Mouse (Mus musculus) liver, embryonic 14.5 days (tissue): ENCODE data around the gene Anxa6. TPM values are rescaled to one million over a fixed set of nuclear protein-coding genes. Genes with fewer than 3 reads are reported as not detected.

ENCODE experiments used
- ATAC-seq: fragments of 200-750 bp; cut with Nextera tagmentation; 2 replicates; pipeline ENCODE4 v1.8.0; 2017; ENCODE audit warnings: moderate number of reproducible peaks, mild to moderate bottlenecking, moderate library complexity; ENCODE audit not compliant: insufficient read depth
- DNase-seq, 3 experiments: peaks; one replicate each; pipeline ENCODE4 v3.0.0-alpha.2; 2012 to 2013; ENCODE audit warnings: low read depth in 3 of 3, low spot score in 3 of 3
- H3K27ac ChIP-seq: fragments of 300-500 bp; sonication (generic); 2 replicates; pipeline ENCODE4 v1.5.1; 2014; ENCODE audit warnings: moderate library complexity, mild to moderate bottlenecking, control low read depth, inconsistent platforms
- H3K27me3 ChIP-seq: fragments of 300-500 bp; sonication (generic); 2 replicates; pipeline ENCODE4 v1.6.1; 2014; ENCODE audit warnings: mild to moderate bottlenecking, low read length, moderate library complexity; ENCODE audit not compliant: control insufficient read depth, insufficient read depth
- H3K36me3 ChIP-seq: fragments of 300-500 bp; sonication (generic); replicated peaks from 2 replicates; pipeline ENCODE4 v1.6.1; 2014; ENCODE audit warnings: low read depth; ENCODE audit not compliant: control insufficient read depth, insufficient read depth
- H3K4me1 ChIP-seq, 2 experiments: fragments of 200-500 bp in 1 of 2; fragments of 300-500 bp in 1 of 2; sonication (generic) in 1 of 2; replicated peaks; 2 replicates each; pipeline ENCODE4 v1.6.1; 2012 to 2014; ENCODE audit warnings: antibody characterized with exemption in 1 of 2, inconsistent platforms in 1 of 2, low read length in 1 of 2; ENCODE audit not compliant: control insufficient read depth in 2 of 2, insufficient read depth in 2 of 2
- H3K4me2 ChIP-seq: fragments of 300-500 bp; sonication (generic); 2 replicates; pipeline ENCODE4 v1.6.1; 2014; ENCODE audit warnings: low read depth, mild to moderate bottlenecking, control low read depth, moderate library complexity
- H3K4me3 ChIP-seq, 2 experiments: fragments of 200-500 bp in 1 of 2; fragments of 300-500 bp in 1 of 2; sonication (generic) in 1 of 2; 2 replicates each; pipeline ENCODE4 v1.5.1; 2012 to 2014; ENCODE audit warnings: low read depth in 2 of 2, low read length in 2 of 2, mild to moderate bottlenecking in 2 of 2, control low read depth in 1 of 2, inconsistent platforms in 1 of 2, moderate library complexity in 1 of 2; ENCODE audit not compliant: insufficient read depth in 1 of 2
- H3K9ac ChIP-seq: fragments of 300-500 bp; sonication (generic); replicated peaks from 2 replicates; pipeline ENCODE4 v1.6.1; 2014; ENCODE audit warnings: mild to moderate bottlenecking, control low read depth, moderate library complexity
- H3K9me3 ChIP-seq: fragments of 300-500 bp; sonication (generic); 2 replicates; pipeline ENCODE4 v1.6.1; 2016; ENCODE audit warnings: low read length, mixed read lengths; ENCODE audit not compliant: control insufficient read depth
- CTCF ChIP-seq: IDR thresholded peaks from 2 replicates; pipeline ENCODE4 v1.5.1; 2016; ENCODE audit warnings: antibody characterized with exemption, low read depth, control low read depth
- EP300 ChIP-seq: IDR thresholded peaks from 2 replicates; pipeline ENCODE4 v1.6.1; 2016; ENCODE audit warnings: antibody characterized with exemption, low read depth
- WGBS: fragments of 180-500 bp; shearing (Covaris S2); extraction: QIAGEN DNeasy Blood & Tissue Kit; methylation state at CpG from one replicate; pipeline ENCODE4 v1.1.7; 2014; ENCODE audit not compliant: insufficient replicate concordance; 5-methylcytosine and 5-hydroxymethylcytosine counted together
- polyA plus RNA-seq, 2 experiments: library from polyadenylated mRNA; depleted of rRNA in 1 of 2; stranded (reverse) in 1 of 2; unstranded in 1 of 2; fragments of >200 nt; fragmentation: Nextera tagmentation in 1 of 2; extraction: Ambion mirVana in 1 of 2; gene quantifications; 2 replicates each; pipeline versions ENCODE4 v1.2.1 to v1.2.3; 2012 to 2014

The Anxa6 gene
- polyA plus RNA-seq, 2 experiments = 24.2 to 36.7 TPM

- ATAC-seq (no peak), DNase-seq (no peak)
- no peak overlapping the region for H3K4me2 ChIP-seq
- no peak overlapping the region for H3K4me3 ChIP-seq
- 47% methylated on average over 6 of the region's 6 CpGs for WGBS
- no peak overlapping the region for H3K9ac ChIP-seq
- peaks cover 0 to 5% of the 10 kb centered on the region in 2 experiments; a peak in 3 of 4 replicates for H3K4me1 ChIP-seq
- H3K36me3 ChIP-seq = no peaks in the 10 kb centered on the region
- H3K9me3 ChIP-seq = no peaks in the 10 kb centered on the region
- no peak overlapping the region for H3K27ac ChIP-seq
- TF ChIP-seq CTCF = no peak
- no peak for TF ChIP-seq EP300
- H3K27me3 ChIP-seq = no peaks in the 10 kb centered on the region
Observed at GRCm38 (mm10) chr11:54952651-54953050, 80.6 kb downstream of the Anxa6 start.

DNA sequence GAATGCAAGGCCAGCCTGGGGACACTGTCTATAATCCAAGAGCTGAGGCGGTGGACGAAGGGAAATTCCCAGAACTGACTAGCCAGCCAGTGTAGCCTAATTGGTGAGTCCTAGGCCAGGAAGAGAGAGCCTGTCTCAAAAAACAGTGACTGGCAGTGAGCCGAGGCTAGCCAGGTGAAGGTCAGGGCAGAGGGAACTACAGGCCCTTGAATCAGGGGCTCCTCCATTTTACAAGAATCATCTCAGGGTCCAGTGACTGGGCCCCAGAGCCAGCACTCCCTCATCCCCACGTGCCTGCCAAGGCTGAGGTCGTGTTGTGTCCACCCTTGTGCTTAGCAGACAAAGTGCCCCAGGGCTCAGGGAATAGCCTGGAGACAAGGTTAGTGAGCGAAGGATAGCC is 82.6 kb downstream of the Anxa6 start:
- no peak overlapping the region for H3K4me3 ChIP-seq
- DNase-seq (no peak), ATAC-seq (no peak)
- H3K4me2 ChIP-seq = no peak overlapping the region
- no peaks in the 10 kb centered on the region for H3K4me1 ChIP-seq
- H3K27me3 ChIP-seq = no peaks in the 10 kb centered on the region
- 62% methylated on average over 6 of the region's 6 CpGs for WGBS
- no peak overlapping the region for H3K9ac ChIP-seq
- H3K27ac ChIP-seq = no peak overlapping the region
- H3K9me3 ChIP-seq = no peaks in the 10 kb centered on the region
- H3K36me3 ChIP-seq = no peaks in the 10 kb centered on the region
- no peak for TF ChIP-seq EP300

GRCm38 (mm10) chr11:54949717-54950116 is 83.5 kb downstream of the Anxa6 start:
- Histone ChIP-seq H3K4me3 (no peak overlapping the region), H3K9me3 (no peaks in the 10 kb centered on the region), H3K36me3 (no peaks in the 10 kb centered on the region), H3K4me2 (no peak overlapping the region), H3K27ac (no peak overlapping the region), H3K4me1 (no peaks in the 10 kb centered on the region), H3K9ac (no peak overlapping the region), H3K27me3 (no peaks in the 10 kb centered on the region)
- TF ChIP-seq EP300 (no peak), CTCF (no peak)
- no peak for ATAC-seq
- DNase-seq = no peak
- WGBS = 7% methylated on average over 1 of the region's 1 CpGs

DNA sequence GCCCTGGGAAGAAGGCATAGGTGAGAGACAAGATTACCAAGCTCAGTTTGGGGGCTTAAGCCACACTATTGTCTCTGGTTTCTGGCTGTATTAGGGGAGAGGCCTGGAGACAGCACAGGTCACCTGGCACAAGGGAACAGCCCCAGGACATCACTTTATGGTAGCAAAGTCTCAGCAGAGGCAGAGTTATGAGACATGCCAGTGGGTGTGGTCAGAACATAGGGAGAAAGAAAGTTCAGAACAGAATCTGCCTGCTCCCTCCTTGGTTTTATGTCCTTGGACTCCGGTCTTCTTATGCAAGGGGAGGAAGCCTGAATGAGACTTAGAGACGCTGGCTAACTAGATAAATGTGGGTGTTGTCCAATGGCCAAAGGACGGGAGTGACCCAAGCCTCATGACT is 88.5 kb downstream of the Anxa6 start:
- no peaks in the 10 kb centered on the region for H3K36me3 ChIP-seq
- no peaks in the 10 kb centered on the region for H3K9me3 ChIP-seq
- no peak overlapping the region for H3K27ac ChIP-seq
- whole genome bisulfite sequencing = 75% methylated on average over 3 of the region's 3 CpGs
- H3K9ac ChIP-seq = no peak overlapping the region
- DNase-seq (no peak), ATAC-seq (no peak)
- H3K4me2 ChIP-seq = no peak overlapping the region
- TF ChIP-seq EP300 = no peak
- TF ChIP-seq CTCF = no peak
- H3K27me3 ChIP-seq = no peaks in the 10 kb centered on the region
- H3K4me1 ChIP-seq = no peaks in the 10 kb centered on the region
- H3K4me3 ChIP-seq = no peak overlapping the region

DNA sequence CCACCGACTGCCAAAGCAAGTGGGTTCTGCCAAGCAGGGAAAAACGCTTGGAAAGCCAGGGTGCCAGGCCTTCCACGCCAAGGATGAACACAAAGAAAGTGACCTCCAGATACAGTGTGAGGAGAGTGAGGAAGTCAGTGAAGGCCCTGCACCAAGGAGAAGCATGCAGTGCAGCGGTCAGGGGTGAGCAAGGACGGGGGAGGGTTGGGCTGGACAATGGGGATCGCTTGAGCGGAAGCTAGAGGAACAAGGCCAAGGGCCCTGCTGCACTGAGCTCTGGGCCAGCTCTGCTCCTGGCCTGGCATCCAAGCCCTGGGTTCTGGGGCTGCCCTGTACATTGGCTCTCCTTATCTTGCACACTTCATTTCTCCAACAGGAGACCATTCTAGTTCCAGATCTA is 93.2 kb downstream of the Anxa6 start:
- H3K4me1 ChIP-seq = no peaks in the 10 kb centered on the region; a peak in 1 of 4 replicates
- no peak overlapping the region for H3K9ac ChIP-seq
- H3K4me3 ChIP-seq = no peak overlapping the region
- no peak overlapping the region for H3K4me2 ChIP-seq
- no peaks in the 10 kb centered on the region; the same call in 1 of the 2 replicates for H3K36me3 ChIP-seq
- H3K27me3 ChIP-seq = no peaks in the 10 kb centered on the region
- H3K9me3 ChIP-seq = no peaks in the 10 kb centered on the region
- TF ChIP-seq CTCF (no peak), EP300 (no peak)
- whole genome bisulfite sequencing = 65% methylated on average over 7 of the region's 7 CpGs
- DNase-seq (no peak), ATAC-seq (no peak)
- no peak overlapping the region for H3K27ac ChIP-seq
